Mouse (Mus musculus): ENCODE results near the gene Ube2h. TPM values are rescaled to one million over a fixed set of nuclear protein-coding genes. Genes with fewer than 3 reads are reported as not detected.

Ube2h gene
- polyA plus RNA-seq, 1 experiment from 2014 or later, result 68.1 TPM

DNA sequence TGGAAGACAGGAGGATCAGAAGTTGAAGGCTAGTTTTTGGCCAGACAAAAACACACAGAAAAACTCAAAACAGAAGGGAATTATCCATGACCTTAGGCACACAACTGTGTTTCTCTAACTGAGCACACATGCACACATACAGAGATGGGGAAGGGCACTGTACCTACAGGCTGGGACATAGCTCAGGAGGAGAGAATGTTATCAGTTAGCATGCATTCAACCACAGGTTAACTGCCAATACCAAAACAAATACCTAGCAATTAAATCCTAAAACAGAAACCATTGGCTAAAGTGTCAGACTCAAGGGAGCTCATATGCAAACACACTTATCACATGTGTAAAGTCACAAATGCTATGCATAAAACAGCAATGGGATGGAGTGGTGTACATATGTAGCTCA, 20.2 kb downstream of the Ube2h start:
- Histone ChIP-seq H3K9me3 (ENCODE audit: control insufficient read depth, low read length) (no peaks in the 10 kb centered on the region), H3K4me3 (ENCODE audit: low read length) (no peak overlapping the region), H3K27me3 (ENCODE audit: control insufficient read depth, insufficient read depth, low read length) (no peaks in the 10 kb centered on the region), H3K36me3 (ENCODE audit: control insufficient read depth, insufficient read depth, low read length) (peaks cover 44% of the 10 kb centered on the region), H3K27ac (ENCODE audit: low read depth, low read length) (no peak overlapping the region), H3K4me1 (ENCODE audit: control insufficient read depth, insufficient read depth, low read length) (no peaks in the 10 kb centered on the region), H3K4me2 (replicated peaks; ENCODE audit: low read depth, low read length) (no peak overlapping the region), H3K9ac (ENCODE audit: low read depth, low read length) (no peak overlapping the region)
- ATAC-seq (ENCODE audit: low FRiP score, low TSS enrichment), result no peak

DNA sequence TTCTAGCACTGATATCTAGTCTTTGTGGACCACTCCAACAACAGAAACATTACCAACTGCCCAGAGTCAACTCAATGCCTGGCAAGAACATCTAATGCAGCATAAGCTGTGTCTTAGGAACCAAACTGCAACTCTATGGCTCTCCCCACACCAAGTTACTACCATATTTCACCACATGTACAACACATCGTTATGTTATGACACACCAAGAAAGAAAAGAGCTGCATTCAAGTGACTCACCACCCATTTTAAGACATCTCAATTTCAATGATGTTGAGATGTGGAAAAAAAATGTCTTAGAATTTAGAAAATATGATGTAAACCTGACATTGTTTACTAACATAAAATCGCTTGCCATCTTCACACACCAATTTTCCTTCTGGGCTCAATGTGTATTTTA, 22.0 kb downstream of the Ube2h start:
- no peak overlapping the region for H3K9ac ChIP-seq (ENCODE audit: low read depth, low read length)
- peaks cover 56% of the 10 kb centered on the region for H3K36me3 ChIP-seq (ENCODE audit: control insufficient read depth, insufficient read depth, low read length)
- H3K4me1 ChIP-seq (ENCODE audit: control insufficient read depth, insufficient read depth, low read length), result no peaks in the 10 kb centered on the region
- no peak overlapping the region for H3K4me2 ChIP-seq (replicated peaks; ENCODE audit: low read depth, low read length)
- WGBS, result 89% methylated on average over 2 of the region's 2 CpGs
- no peaks in the 10 kb centered on the region for H3K27me3 ChIP-seq (ENCODE audit: control insufficient read depth, insufficient read depth, low read length)
- no peak overlapping the region for H3K27ac ChIP-seq (ENCODE audit: low read depth, low read length)
- no peak for ATAC-seq (ENCODE audit: low FRiP score, low TSS enrichment)
- H3K9me3 ChIP-seq (ENCODE audit: control insufficient read depth, low read length), result no peaks in the 10 kb centered on the region
- no peak overlapping the region for H3K4me3 ChIP-seq (ENCODE audit: low read length)

DNA sequence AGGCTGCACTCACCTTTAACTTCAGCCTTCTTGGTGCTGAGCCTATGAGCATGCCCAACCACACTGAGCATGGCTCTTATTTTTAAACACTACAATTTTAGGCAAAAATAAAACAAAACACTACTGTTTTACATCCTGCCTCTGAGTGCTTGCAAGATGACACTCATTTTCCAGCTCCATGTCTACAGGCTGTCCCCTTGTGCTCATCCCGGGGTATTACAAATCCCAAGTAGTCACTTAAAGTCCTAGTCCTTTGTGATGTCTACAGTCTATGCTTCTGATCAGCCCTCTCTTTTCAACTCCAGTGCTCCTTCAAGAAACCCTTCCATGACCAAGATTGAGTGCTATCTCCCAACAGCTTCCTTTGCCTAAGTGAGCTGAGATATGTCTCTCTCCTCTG, 26.0 kb downstream of the Ube2h start:
- no peaks in the 10 kb centered on the region for H3K4me1 ChIP-seq (ENCODE audit: control insufficient read depth, insufficient read depth, low read length)
- ATAC-seq (ENCODE audit: low FRiP score, low TSS enrichment), result no peak
- no peaks in the 10 kb centered on the region for H3K9me3 ChIP-seq (ENCODE audit: control insufficient read depth, low read length)
- H3K27me3 ChIP-seq (ENCODE audit: control insufficient read depth, insufficient read depth, low read length), result no peaks in the 10 kb centered on the region
- no peak overlapping the region for H3K4me3 ChIP-seq (ENCODE audit: low read length)
- no peak overlapping the region for H3K4me2 ChIP-seq (replicated peaks; ENCODE audit: low read depth, low read length)
- H3K27ac ChIP-seq (ENCODE audit: low read depth, low read length), result no peak overlapping the region
- no peak overlapping the region for H3K9ac ChIP-seq (ENCODE audit: low read depth, low read length)
- H3K36me3 ChIP-seq (ENCODE audit: control insufficient read depth, insufficient read depth, low read length), result peaks cover 49% of the 10 kb centered on the region
- WGBS, result 67% methylated on average over 1 of the region's 1 CpGs

DNA sequence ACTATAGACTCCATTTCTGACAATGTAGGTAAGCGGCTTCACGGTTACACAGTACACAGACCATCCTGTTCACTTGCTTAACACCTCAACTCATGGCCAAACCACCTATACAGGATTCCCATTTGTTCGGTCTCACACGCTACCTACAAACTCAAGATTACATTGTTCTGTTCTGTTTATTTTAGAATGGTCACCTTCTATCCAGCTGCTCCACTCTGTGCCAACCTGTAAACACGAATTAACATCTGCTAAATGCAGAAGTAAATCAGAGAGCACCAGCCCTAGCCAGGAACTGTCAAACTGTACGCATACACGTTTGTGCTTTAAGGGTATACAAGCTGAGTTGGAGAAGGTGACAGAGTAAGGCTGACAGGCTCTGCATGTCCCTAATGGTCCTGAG, 27.5 kb downstream of the Ube2h start:
- no peak for ATAC-seq (ENCODE audit: low FRiP score, low TSS enrichment)
- no peaks in the 10 kb centered on the region for H3K9me3 ChIP-seq (ENCODE audit: control insufficient read depth, low read length)
- no peak overlapping the region for H3K27ac ChIP-seq (ENCODE audit: low read depth, low read length)
- no peak overlapping the region for H3K4me2 ChIP-seq (replicated peaks; ENCODE audit: low read depth, low read length)
- no peak overlapping the region for H3K9ac ChIP-seq (ENCODE audit: low read depth, low read length)
- H3K4me3 ChIP-seq (ENCODE audit: low read length), result no peak overlapping the region
- 89% methylated on average over 7 of the region's 7 CpGs for WGBS
- no peaks in the 10 kb centered on the region for H3K27me3 ChIP-seq (ENCODE audit: control insufficient read depth, insufficient read depth, low read length)
- peaks cover 57% of the 10 kb centered on the region for H3K36me3 ChIP-seq (ENCODE audit: control insufficient read depth, insufficient read depth, low read length)
- no peaks in the 10 kb centered on the region for H3K4me1 ChIP-seq (ENCODE audit: control insufficient read depth, insufficient read depth, low read length)

DNA sequence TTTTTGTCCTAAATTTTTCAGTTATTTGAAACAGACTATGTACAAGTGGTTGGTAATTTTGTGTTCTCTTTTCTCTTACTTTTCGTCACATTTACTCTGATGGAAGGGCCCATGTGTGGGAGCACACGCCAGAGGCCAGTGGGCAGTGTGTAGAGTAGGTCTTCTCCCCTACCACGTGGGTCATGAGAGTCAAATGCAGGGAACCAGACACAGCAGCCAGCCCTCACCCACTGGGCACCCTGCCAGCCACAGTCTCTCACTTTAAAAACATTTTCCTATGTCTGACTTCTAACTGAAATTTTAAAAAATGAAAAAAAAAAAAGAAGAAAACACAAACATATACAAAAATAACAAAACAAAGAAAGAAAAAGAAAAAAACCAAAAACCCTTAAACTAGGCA, 28.0 kb downstream of the Ube2h start:
- H3K27ac ChIP-seq (ENCODE audit: low read depth, low read length), result no peak overlapping the region
- H3K4me2 ChIP-seq (replicated peaks; ENCODE audit: low read depth, low read length), result no peak overlapping the region
- H3K36me3 ChIP-seq (ENCODE audit: control insufficient read depth, insufficient read depth, low read length), result peaks cover 61% of the 10 kb centered on the region
- H3K4me3 ChIP-seq (ENCODE audit: low read length), result no peak overlapping the region
- no peak overlapping the region for H3K9ac ChIP-seq (ENCODE audit: low read depth, low read length)
- ATAC-seq (ENCODE audit: low FRiP score, low TSS enrichment), result no peak
- H3K27me3 ChIP-seq (ENCODE audit: control insufficient read depth, insufficient read depth, low read length), result no peaks in the 10 kb centered on the region
- no peaks in the 10 kb centered on the region for H3K4me1 ChIP-seq (ENCODE audit: control insufficient read depth, insufficient read depth, low read length)
- no peaks in the 10 kb centered on the region for H3K9me3 ChIP-seq (ENCODE audit: control insufficient read depth, low read length)
- 68% methylated on average over 3 of the region's 3 CpGs for WGBS

DNA sequence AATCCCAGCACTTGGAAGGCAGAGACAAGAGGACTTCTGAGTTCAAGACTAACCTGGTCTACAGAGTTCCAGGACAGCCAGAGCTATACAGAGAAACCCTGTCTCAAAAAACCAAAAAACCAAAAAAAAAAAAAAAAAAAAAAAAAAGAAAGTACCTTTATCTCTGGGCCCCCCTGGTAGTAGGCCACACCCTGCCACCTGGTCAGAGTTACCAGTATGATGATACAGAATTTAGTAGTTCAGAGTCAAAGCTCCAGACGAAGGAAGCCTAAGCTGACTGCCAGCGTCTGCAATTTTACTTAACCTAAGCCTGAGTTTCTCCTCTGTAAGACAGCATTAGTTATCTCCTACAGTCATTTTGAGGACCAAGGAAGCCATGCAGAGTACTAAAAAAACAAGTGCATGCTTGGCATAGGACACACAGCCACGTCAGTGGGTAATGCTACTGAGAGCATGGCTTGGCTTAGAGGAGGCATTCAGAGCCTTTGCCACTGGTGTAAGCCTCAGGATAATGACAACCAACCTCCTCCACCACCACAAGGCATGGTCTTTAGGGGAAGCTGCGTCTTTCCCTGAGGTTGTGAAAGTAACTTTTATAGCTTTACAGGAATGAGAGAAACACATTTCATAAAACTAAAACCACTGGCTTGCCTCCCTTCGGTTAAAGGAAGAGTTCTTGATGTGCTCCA, 29.0 kb downstream of the Ube2h start:
- H3K9ac ChIP-seq (ENCODE audit: low read depth, low read length), result no peak overlapping the region
- no peak overlapping the region for H3K4me3 ChIP-seq (ENCODE audit: low read length)
- peaks cover 60% of the 10 kb centered on the region for H3K36me3 ChIP-seq (ENCODE audit: control insufficient read depth, insufficient read depth, low read length)
- H3K4me1 ChIP-seq (ENCODE audit: control insufficient read depth, insufficient read depth, low read length), result no peaks in the 10 kb centered on the region
- H3K4me2 ChIP-seq (replicated peaks; ENCODE audit: low read depth, low read length), result no peak overlapping the region
- WGBS, result 80% methylated on average over 5 of the region's 5 CpGs
- no peaks in the 10 kb centered on the region for H3K27me3 ChIP-seq (ENCODE audit: control insufficient read depth, insufficient read depth, low read length)
- H3K27ac ChIP-seq (ENCODE audit: low read depth, low read length), result no peak overlapping the region
- ATAC-seq (ENCODE audit: low FRiP score, low TSS enrichment), result no peak
- no peaks in the 10 kb centered on the region for H3K9me3 ChIP-seq (ENCODE audit: control insufficient read depth, low read length)

DNA sequence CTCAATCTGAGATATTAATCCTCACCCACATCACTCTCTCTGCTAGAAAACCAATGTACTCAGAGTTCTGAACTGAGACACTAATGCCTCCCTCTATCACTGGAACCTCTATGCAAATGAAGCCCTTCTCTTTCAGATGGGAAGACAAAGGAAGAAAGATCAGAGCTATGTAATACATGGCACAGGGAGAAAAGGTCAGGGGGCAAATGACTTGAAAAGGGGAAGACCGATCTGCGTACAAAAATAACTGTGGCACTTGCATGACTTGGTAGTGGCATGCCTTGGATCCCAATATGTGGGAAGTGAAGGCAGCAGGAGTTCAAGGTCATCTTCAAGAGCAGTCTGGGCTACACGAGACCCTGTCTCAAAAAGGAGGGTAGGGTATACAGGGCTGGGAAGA, 31.4 kb downstream of the Ube2h start:
- peaks cover 51% of the 10 kb centered on the region for H3K36me3 ChIP-seq (ENCODE audit: control insufficient read depth, insufficient read depth, low read length)
- no peaks in the 10 kb centered on the region for H3K4me1 ChIP-seq (ENCODE audit: control insufficient read depth, insufficient read depth, low read length)
- no peak overlapping the region for H3K27ac ChIP-seq (ENCODE audit: low read depth, low read length)
- H3K9me3 ChIP-seq (ENCODE audit: control insufficient read depth, low read length), result no peaks in the 10 kb centered on the region
- WGBS, result 61% methylated on average over 3 of the region's 3 CpGs
- H3K4me3 ChIP-seq (ENCODE audit: low read length), result no peak overlapping the region
- ATAC-seq (ENCODE audit: low FRiP score, low TSS enrichment), result no peak
- no peak overlapping the region for H3K9ac ChIP-seq (ENCODE audit: low read depth, low read length)
- no peaks in the 10 kb centered on the region for H3K27me3 ChIP-seq (ENCODE audit: control insufficient read depth, insufficient read depth, low read length)
- H3K4me2 ChIP-seq (replicated peaks; ENCODE audit: low read depth, low read length), result no peak overlapping the region

DNA sequence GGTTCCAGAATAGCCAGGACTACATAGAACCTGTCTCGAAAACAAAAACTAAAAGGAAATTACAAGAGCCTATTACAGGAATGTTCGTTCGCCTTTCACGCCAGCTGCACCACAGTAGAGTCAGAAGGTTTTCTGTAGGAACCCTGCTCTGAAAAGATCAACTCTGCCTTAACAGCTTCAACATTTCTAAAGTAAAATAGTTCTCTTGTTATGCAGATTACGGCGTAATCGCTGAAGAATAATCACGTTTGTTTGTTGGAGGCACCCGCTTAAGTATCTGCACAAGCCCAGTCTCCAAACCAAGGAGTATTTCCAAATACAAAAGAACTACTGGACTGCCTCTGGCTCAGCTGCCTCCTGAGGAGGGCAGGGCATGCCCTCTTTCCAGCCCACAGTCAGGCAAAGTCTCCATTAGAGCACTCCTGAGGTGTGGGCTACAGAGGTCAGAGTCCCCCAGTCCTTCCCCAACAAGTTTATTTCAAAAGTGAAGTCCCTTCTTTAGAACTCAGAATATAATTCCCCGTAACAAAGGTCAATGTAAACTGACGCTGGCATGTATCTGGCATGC, 31.9 kb downstream of the Ube2h start:
- Histone ChIP-seq H3K4me3 (ENCODE audit: low read length) (no peak overlapping the region), H3K27me3 (ENCODE audit: control insufficient read depth, insufficient read depth, low read length) (no peaks in the 10 kb centered on the region), H3K4me2 (replicated peaks; ENCODE audit: low read depth, low read length) (no peak overlapping the region), H3K9ac (ENCODE audit: low read depth, low read length) (no peak overlapping the region), H3K9me3 (ENCODE audit: control insufficient read depth, low read length) (no peaks in the 10 kb centered on the region), H3K27ac (ENCODE audit: low read depth, low read length) (no peak overlapping the region), H3K36me3 (ENCODE audit: control insufficient read depth, insufficient read depth, low read length) (peaks cover 48% of the 10 kb centered on the region), H3K4me1 (ENCODE audit: control insufficient read depth, insufficient read depth, low read length) (no peaks in the 10 kb centered on the region)
- whole genome bisulfite sequencing, result 89% methylated on average over 11 of the region's 11 CpGs
- no peak for ATAC-seq (ENCODE audit: low FRiP score, low TSS enrichment)

DNA sequence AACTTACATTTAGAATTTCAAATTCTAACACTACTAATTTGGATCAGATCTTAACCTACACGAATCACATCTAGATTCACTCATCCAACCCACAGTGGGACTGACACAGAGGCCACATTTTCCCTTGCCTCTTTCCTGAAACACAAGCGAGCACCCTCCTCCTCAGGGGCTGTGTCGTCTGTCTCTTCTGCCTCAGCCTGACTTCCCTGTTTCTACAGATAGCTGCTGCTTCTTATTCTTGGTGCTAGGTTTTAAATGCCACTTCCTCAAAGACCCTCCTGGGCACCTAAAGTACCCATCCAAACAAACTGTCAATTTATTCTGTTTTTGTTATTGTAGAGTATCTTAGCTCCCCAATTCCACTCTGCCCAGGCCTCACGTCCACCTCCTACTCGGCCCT, 34.5 kb downstream of the Ube2h start:
- H3K4me1 ChIP-seq (ENCODE audit: control insufficient read depth, insufficient read depth, low read length), result no peaks in the 10 kb centered on the region
- no peak for ATAC-seq (ENCODE audit: low FRiP score, low TSS enrichment)
- H3K4me3 ChIP-seq (ENCODE audit: low read length), result no peak overlapping the region
- H3K4me2 ChIP-seq (replicated peaks; ENCODE audit: low read depth, low read length), result no peak overlapping the region
- H3K9ac ChIP-seq (ENCODE audit: low read depth, low read length), result no peak overlapping the region
- H3K27ac ChIP-seq (ENCODE audit: low read depth, low read length), result no peak overlapping the region
- WGBS, result 71% methylated on average over 5 of the region's 5 CpGs
- H3K9me3 ChIP-seq (ENCODE audit: control insufficient read depth, low read length), result no peaks in the 10 kb centered on the region
- peaks cover 50% of the 10 kb centered on the region for H3K36me3 ChIP-seq (ENCODE audit: control insufficient read depth, insufficient read depth, low read length)
- no peaks in the 10 kb centered on the region for H3K27me3 ChIP-seq (ENCODE audit: control insufficient read depth, insufficient read depth, low read length)

Data from kidney, embryonic 14.5 days (tissue).